Mouse (Mus musculus) thymus, postnatal 0 days (tissue): Measurements from ENCODE around the gene Ttc4. TPM values are rescaled to one million over a fixed set of nuclear protein-coding genes. Genes with fewer than 3 reads are reported as not detected.

ENCODE experiments used
- DNase-seq: peaks from one replicate; pipeline ENCODE4 v3.0.0-alpha.2; 2015; ENCODE audit warnings: low spot score
- polyA plus RNA-seq: library from polyadenylated mRNA; unstranded; fragments of >200 nt; fragmentation: Nextera tagmentation; extraction: Ambion mirVana; gene quantifications from 2 replicates; pipeline ENCODE4 v1.2.1, GENCODE M21; 2015

The Ttc4 gene
- polyA plus RNA-seq, 1 experiment from 2014 or later, result 61.4 TPM

- DNase-seq, result peak; percentile 74
Measured at GRCm38 (mm10) chr4:106614881-106615280, 63.9 kb downstream of the Ttc4 start.

GRCm38 (mm10) chr4:106614180-106614797, 64.5 kb downstream of the Ttc4 start:
- peak; percentile 88 for DNase-seq

GRCm38 (mm10) chr4:106613560-106613959, 65.2 kb downstream of the Ttc4 start:
- peak; percentile 78 for DNase-seq

GRCm38 (mm10) chr4:106613105-106613504, 65.6 kb downstream of the Ttc4 start:
- no peak for DNase-seq

Other genes with a start within 250 kb of the Ttc4 start
- gene Pcsk9, start 214.6 kb downstream of the Ttc4 start, polyA plus RNA-seq, result 0.68 and 1.1 TPM in 2 replicates
- gene Bsnd, start 186.7 kb downstream of the Ttc4 start, polyA plus RNA-seq, result 0.08 and 0.16 TPM in 2 replicates
- 7.2 and 7.8 TPM in 2 replicates for gene Dhcr24, start 117.9 kb downstream of the Ttc4 start, polyA plus RNA-seq
- 0.15 TPM in 1 of 2 replicates, not detected in the other for gene Lexm, start 61.7 kb downstream of the Ttc4 start, polyA plus RNA-seq
- 0.17 and 0.43 TPM in 2 replicates for gene Ttc22, start 56.5 kb downstream of the Ttc4 start, polyA plus RNA-seq
- 12.7 and 13.9 TPM in 2 replicates for gene Pars2, start 27.9 kb downstream of the Ttc4 start, polyA plus RNA-seq
- not detected in 2 replicates for gene Mroh7, start 52.0 kb upstream of the Ttc4 start, polyA plus RNA-seq
- 0.21 and 0.22 TPM in 2 replicates for gene Fam151a, start 54.9 kb upstream of the Ttc4 start, polyA plus RNA-seq
- gene Acot11, start 126.1 kb upstream of the Ttc4 start, polyA plus RNA-seq, result 0.78 and 0.88 TPM in 2 replicates
- gene Ssbp3, start 231.8 kb upstream of the Ttc4 start, polyA plus RNA-seq, result 93.6 and 106 TPM in 2 replicates